Mouse (Mus musculus): ENCODE data around the gene Zbtb14. TPM values are rescaled to one million over a fixed set of nuclear protein-coding genes. Genes with fewer than 3 reads are reported as not detected.

The Zbtb14 gene
- 20.5 TPM for polyA plus RNA-seq (2017; shearing (Covaris generic))

GRCm38 (mm10) chr17:69382511-69383100 is at the start of gene Zbtb14:
Gene Zbtb14, plus strand, starts transcription at chr17:69383050.

GRCm38 (mm10) chr17:69438990-69439491 is 56.2 kb downstream of the Zbtb14 start, which contains the start of gene Akain1:
Gene Akain1, plus strand, starts transcription at chr17:69439326.

Other genes with a start within 250 kb of the Zbtb14 start
- gene Akain1, start 56.3 kb downstream of the Zbtb14 start, polyA plus RNA-seq (2017; shearing (Covaris generic)) = not detected

Measured in inflammation-experienced regulatory T-cells, adult 16 weeks (primary cell).